Mouse (Mus musculus) forebrain, embryonic 14.5 days (tissue): ENCODE measurements around the gene Btbd35f27. TPM values are rescaled to one million over a fixed set of nuclear protein-coding genes. Genes with fewer than 3 reads are reported as not detected.
"Not testable (repeated sequence)": the region's sequence is repeated elsewhere in the genome, so short reads cannot be mapped to it uniquely, and the experiment has no call there.

Source experiments
- ATAC-seq: fragments of 200-750 bp; cut with Nextera tagmentation; 2 replicates; pipeline ENCODE4 v1.8.0; 2017; ENCODE audit warnings: mild to moderate bottlenecking, moderate library complexity
- DNase-seq: peaks from one replicate; pipeline ENCODE4 v3.0.0-alpha.2; 2015; ENCODE audit warnings: low spot score
- H3K27ac ChIP-seq: fragments of 300-500 bp; sonication (generic); 2 replicates; pipeline ENCODE4 v1.5.1; 2014; ENCODE audit warnings: low read depth, mild to moderate bottlenecking, control low read depth, low read length, moderate library complexity
- H3K27me3 ChIP-seq: fragments of 300-500 bp; sonication (generic); replicated peaks from 2 replicates; pipeline ENCODE4 v1.6.1; 2014; ENCODE audit warnings: low read length, control low read depth, mixed read lengths; ENCODE audit not compliant: control insufficient read depth, insufficient read depth
- H3K36me3 ChIP-seq: fragments of 300-500 bp; sonication (generic); 2 replicates; pipeline ENCODE4 v1.6.1; 2014; ENCODE audit warnings: low read length, control low read depth; ENCODE audit not compliant: control insufficient read depth, insufficient read depth
- H3K4me1 ChIP-seq: fragments of 300-500 bp; sonication (generic); 2 replicates; pipeline ENCODE4 v1.6.1; 2014; ENCODE audit warnings: antibody characterized with exemption, low read length, control low read depth; ENCODE audit not compliant: control insufficient read depth, insufficient read depth
- H3K4me2 ChIP-seq: fragments of 300-500 bp; sonication (generic); 2 replicates; pipeline ENCODE4 v1.6.1; 2014; ENCODE audit warnings: mild to moderate bottlenecking, control low read depth, low read length
- H3K4me3 ChIP-seq: fragments of 300-500 bp; sonication (generic); 2 replicates; pipeline ENCODE4 v1.5.1; 2014; ENCODE audit warnings: low read depth, low read length, control low read depth
- H3K9ac ChIP-seq: fragments of 300-500 bp; sonication (generic); 2 replicates; pipeline ENCODE4 v1.6.1; 2014; ENCODE audit warnings: mild to moderate bottlenecking, low read length, control low read depth, moderate library complexity
- H3K9me3 ChIP-seq: fragments of 300-500 bp; sonication (generic); replicated peaks from 2 replicates; pipeline ENCODE4 v1.6.1; 2016; ENCODE audit warnings: low read length, control low read depth, mixed read lengths; ENCODE audit not compliant: control insufficient read depth
- WGBS: fragments of 180-500 bp; shearing (Covaris S2); extraction: QIAGEN DNeasy Blood & Tissue Kit; methylation state at CpG from one replicate; pipeline ENCODE4 v1.1.7; 2014; 5-methylcytosine and 5-hydroxymethylcytosine counted together
- polyA plus RNA-seq: library from polyadenylated mRNA; unstranded; fragments of >200 nt; fragmentation: Nextera tagmentation; extraction: Ambion mirVana; gene quantifications from 2 replicates; pipeline ENCODE4 v1.2.1, GENCODE M21; 2014

Gene Btbd35f27
- polyA plus RNA-seq = not detected in 2 replicates

- H3K4me2 ChIP-seq, H3K27me3 ChIP-seq, H3K4me3 ChIP-seq, H3K36me3 ChIP-seq, H3K9me3 ChIP-seq, H3K4me1 ChIP-seq, ATAC-seq, H3K27ac ChIP-seq, H3K9ac ChIP-seq, DNase-seq: not testable (repeated sequence)
- WGBS = 79% methylated on average over 1 of the region's 3 CpGs
Measured at GRCm38 (mm10) chrX:4951835-4952234, at the start of gene Btbd35f27. Btbd35f27 (plus strand) TSS chrX:4952135.

Other genes starting within 250 kb of the Btbd35f27 start
- gene Btbd35f4, start 151.6 kb upstream of the Btbd35f27 start, polyA plus RNA-seq = not detected in 2 replicates